Mouse (Mus musculus) thymus, postnatal 36 days (tissue): Measurements from ENCODE around the gene 4930507D05Rik.
"Not testable (repeated sequence)": the region's sequence is repeated elsewhere in the genome, so short reads cannot be mapped to it uniquely, and the experiment has no call there.

Experiments
- DNase-seq, 2 experiments: peaks; one replicate each; pipeline ENCODE4 v3.0.0; 2022; ENCODE audit warnings: mixed read lengths in 2 of 2

Gene 4930507D05Rik

DNA sequence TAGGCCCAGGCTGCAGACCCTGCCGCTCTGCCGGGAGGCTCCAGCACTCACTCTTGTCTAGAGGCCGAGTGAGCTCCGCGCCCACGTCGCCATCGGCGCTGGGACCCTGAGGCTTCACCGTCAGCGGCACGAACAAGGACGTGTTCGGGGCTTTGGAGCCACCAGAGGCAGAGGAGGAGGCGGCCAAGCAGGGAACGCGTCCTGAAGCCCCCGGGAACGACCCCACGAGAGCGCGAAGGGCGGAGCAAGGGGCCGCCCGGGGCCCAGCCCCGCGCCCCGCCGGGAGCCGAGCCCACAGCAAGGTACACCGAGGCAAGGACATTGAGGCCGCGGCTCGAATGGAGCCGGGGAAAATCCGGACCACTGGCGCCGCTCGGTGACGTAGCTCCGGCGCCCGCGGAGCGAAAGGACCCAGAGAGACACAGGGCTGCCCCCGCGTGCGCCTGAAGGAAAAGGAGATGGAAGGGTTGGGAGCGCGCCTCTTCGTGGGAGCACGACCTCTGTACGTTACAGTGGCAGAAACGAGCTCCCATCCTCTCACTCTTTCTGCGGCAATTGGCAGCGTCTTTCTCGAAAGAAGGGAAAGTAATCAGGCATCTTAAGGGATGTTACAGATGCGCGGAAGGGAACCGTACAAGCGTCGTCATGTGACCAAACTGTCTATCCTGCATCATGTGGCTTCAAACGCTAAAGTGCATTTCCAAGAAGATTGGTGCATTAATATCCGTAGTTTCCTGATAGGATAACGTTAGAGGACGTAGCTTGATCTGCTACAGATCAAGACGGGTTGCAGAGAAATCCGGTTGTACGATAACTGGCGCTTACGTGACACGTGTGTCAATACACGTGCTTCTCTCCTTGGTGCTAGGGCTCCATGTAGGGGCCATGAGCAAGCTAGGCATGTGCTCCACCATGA lies at the start of gene 4930507D05Rik, which contains the start of gene Supv3l1:
Gene 4930507D05Rik (plus strand): TSS at position 126 of the 916 bp plus-strand sequence.
Gene Supv3l1 (minus strand): TSS at position 375 of the 916 bp plus-strand sequence.
- peak; percentile 86 to 90 for DNase-seq

DNA sequence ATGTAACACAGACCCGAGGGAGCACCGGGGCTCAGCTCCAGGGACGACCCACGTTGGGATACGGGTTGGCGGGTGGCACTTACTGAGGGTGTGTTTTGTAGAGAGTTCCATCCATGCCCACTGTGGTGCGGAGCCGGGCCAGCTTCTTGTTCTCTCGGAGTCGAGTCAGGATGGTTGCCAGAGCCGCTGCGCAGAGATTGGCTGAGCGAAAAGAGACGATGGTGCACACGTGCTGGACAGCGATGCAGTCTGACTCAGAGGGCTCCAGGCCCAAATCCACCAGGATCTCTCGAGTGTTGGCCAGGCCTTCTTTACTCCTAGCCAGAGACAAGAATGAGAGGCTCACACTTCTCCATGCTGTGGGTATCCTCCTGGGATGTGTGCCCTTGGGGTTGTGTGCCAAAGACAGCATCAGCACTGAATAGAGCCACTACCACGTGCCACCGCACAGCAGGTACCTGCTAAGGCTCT lies 47.6 kb upstream of the 4930507D05Rik start:
- DNase-seq: no peak

DNA sequence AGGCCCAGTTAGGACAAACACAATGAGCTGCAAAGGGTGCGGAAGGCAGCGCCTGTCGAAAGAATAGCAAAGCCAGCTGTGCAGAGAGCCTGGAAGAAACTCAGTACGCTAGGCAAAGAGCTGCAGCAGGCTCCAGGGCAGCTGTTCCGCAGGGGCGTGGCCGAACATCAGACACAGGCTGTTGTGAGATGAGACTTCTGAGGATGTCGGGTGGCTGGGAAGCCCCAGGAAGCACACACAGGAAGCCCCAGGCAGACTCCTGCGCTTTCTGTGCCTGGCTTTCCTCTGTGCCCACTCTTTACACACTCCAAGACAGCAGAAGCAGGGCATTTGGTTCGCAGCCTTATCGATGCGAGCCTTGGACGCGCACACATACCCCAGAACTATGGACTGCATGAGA lies 44.4 kb upstream of the 4930507D05Rik start:
- peak; percentile 56 to 76 for DNase-seq

DNA sequence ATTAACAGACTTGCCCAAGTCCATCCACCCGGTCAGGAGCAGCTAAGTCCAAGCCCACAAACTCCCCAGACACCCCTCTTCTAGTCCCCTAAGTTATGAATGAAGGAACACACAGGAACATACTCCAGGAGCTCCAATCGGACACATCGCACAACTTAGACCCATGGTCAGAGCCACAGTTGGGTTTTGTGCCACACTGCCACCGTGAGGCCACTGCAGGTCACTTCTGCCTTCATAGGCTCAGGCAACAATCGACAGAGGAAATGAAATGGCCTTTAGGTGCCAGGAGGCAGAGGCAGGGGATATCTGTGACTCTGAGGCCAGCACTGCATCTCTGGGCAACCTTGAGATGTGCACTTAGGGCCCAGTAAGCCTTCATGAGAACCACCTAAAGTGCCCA lies 38.3 kb upstream of the 4930507D05Rik start:
- DNase-seq: peak; percentile 58 to 60

DNA sequence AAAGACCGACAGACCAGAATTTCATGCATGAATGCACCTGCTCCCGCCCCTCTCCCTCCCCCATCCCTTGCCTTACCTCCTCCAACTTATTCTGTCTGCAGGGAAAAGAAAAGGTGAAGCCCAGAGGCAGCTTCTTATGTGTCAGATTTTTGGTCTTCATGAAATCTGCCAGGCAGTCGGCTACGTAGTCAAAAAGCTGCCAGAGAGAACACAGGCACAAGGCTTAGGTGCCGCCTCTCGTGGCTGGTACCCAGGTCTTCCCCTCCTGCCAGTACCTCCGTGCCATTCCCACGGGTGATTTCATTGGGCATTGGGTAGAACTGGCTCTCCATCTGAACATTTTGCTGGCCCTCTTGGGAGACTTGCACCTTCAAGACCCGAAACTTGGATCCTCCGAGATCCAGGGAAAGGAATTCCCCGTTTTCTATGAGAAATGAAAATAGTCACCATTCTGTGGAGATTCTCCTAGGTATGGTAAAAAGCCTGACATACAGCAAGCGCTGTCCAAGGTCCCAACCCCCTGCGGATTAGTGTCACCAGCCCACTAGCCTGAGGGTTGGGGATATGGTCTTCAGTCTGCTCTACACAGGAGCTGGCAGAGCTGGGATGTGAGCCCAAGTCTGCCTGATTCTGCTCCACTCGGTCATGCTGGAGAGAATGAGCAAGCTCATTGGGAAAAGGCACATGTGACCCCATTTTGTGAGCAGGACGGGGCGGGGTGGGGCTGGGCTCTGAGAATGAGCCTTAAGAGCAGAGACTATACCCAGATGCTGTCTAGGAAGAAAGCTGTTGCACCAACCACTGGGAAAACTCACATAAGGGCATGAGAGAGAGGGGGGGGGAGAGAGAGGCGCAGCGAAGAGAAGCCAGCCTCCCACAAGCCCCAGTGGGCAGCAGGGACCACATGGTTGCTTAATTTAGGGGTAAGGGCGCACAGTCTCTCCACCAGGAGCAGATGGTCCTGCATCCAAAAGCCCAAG lies 37.6 kb upstream of the 4930507D05Rik start:
- DNase-seq: no peak

DNA sequence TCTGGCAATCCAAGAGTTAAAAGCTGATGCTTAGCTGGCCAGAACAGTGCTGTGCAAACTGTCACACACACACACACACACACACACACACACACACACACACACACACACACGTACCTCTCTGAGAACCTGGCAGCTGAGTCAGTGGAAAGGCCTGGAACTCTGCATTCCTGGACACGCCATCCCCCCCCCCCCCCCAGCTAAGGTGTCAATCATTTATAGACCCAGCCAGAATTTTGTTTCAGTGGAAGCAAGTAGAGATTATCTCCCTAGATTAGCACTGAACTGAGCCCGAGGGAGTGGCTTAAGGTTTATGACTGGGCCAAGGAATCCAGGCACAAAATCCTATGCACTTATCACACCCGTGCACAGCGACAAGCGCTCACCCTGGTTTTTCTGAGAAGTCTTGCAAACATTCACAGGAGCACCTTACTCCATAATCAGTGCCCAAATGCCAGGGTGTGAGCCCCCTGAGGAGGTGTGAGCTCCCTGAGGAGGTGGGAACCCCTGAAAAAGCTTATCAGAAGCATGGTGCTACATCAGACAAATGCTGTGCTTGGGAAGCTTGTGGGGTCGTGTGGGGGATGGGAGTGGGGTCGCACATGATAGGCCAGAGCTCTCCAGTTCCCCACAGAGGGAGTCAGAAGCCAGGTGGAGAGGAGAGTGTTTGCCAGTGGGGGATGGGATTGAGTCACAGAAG lies 36.2 kb upstream of the 4930507D05Rik start:
- no peak for DNase-seq

DNA sequence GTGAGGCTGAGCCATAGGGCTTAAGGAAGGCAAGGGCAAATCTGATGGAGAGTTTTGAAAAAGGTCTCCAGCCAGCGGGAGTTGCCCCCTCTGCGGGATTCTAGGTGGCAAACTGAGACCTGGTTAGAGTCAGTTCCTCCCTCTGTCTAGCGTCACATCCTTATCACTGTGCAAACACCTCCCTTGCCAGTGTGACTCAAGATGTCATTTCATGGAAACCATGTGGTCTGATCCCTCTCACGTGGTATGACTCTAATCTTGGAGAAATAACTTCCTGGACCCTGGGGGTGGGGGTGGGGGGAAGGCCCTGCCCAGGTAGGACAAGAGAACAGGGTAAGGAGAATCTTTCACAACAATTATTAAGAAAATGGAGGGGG lies 35.7 kb upstream of the 4930507D05Rik start:
- no peak for DNase-seq

DNA sequence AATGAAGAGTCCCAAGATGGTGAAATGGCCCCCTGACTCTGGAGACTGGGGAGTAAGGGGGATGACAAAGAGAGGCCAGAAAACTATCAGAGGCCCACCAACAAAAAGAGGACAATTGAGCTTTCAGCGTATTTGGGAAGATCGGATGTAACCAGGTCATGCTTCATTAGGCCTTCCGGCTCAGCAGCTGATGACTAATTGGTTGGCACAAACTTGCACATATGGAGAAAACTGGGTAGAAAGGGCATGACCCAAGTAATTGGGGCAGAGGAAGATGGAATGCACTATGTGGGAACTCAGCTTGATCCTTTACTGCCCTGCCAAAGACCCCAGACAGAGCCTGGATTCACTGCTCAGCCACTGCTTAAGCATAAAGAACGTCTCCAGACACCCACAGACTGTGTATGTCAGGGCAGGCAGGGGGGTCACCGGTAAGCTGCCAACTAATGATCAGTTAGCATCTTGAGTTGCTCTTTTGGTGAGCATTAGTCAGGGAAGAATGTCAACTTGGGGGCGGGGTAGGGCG lies 30.4 kb upstream of the 4930507D05Rik start:
- DNase-seq: no peak

DNA sequence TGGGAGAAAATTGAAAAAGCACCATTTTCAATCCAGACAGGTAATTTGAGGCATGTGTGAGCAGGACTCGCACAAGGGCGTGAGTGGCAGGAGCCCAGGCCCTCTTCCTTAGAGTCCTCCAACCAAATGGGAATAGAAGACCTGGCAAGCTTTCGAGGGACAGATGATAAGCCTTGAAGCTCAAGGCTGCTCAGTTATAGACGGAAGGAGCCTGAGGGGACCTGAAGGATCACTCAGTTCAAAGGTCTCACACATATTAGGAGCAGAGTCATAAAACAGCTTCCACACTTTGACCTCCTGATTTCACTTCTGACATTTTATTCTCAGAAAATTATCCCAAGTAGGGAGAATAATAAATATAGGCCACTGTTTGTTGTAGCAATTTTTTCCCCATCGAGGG lies 29.9 kb upstream of the 4930507D05Rik start:
- no peak for DNase-seq

DNA sequence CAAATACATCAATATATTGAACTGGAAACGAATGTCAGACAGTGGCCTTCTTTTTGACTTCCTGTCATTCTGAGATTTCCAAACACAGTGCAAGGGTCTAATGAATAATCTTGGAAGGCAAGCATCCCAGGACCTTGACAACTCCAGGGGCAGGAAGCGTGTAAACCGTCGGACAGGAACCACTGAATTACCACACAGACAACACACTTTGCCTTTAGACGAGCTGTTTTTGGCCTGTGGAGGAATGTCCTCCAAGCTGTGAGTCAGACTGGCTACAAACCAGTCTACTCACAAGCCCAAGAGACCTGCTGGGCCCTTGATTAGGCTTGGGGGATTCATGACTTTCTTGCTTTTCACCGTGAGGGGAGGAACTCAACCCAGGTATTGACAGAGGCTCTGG lies 28.9 kb upstream of the 4930507D05Rik start:
- DNase-seq: no peak

DNA sequence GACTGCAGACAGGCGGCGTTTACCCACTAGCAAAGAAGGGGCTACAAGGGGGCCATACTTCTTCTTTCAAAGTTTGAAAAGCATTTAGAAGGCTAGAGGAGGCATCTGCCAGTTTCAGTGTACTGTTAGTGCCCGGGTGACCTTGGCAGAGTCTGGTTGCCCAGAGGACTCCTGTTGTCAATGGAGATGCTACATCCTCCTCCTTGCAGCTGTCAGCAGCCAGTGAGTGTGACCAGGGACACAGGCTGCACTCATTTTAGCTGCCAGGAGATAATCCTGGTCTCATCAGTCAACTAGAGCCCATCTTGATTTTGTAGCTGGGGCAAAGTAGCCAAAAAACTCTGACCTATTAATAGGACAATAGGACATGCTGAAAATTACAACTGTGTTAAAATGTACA lies 28.2 kb upstream of the 4930507D05Rik start:
- no peak for DNase-seq

DNA sequence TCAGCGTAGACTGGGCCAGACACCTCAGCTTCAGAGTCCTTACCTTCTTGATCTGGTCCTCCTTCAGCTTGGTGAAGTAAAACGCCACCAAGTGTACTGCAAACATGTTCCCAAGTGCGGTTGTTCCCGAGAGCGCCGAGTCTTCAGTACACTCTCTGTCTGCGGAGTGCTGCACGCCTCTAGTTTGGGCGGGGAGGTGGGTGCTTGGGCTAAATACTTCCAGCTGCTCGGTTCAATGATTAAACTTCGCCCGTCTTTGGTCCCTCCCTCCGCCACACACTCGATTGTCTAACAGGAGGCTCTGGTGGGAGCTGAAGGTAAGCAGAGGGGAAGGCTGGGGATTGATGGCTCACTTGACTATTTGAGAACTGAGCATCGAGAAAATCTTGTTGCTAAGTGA lies 27.0 kb upstream of the 4930507D05Rik start, which contains the start of gene Hkdc1:
Gene Hkdc1 (minus strand): TSS at position 237 of the 400 bp plus-strand sequence.
- DNase-seq: no peak

DNA sequence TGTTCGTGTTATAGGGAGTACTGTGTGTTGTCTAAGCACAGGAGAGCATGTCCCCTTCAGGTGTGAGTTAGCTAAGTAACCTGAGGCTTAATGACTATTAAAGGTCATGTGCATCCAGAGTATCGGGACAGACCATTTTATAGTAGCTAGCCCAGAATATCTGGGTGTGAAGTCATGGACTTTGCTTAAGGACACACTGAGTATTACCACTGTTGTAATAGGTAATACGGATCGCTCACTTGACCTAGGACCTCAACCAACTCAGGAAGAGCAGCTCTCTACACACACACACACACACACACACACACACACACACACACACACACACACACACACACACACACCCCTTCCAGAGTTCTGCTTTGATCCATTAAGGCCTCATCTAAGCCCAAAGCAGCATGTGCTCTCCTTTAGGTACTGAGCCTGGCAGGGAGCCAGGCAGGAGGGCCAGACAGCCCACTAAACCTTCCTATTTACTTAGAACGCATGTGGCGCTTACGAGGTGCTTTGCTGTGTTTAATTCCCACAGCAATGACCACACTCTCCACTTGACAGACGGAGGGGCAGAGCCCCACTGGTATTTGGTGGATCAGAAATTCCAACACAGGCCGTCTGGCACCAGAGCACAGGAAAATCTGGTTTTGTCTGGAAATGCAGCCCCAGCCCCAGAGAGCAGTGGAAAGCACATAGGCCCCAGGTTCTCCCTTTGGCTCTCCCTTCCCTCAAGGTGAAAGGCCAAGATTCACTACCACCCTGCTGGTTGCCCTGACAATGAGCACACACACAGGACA lies 24.0 kb upstream of the 4930507D05Rik start:
- no peak for DNase-seq

DNA sequence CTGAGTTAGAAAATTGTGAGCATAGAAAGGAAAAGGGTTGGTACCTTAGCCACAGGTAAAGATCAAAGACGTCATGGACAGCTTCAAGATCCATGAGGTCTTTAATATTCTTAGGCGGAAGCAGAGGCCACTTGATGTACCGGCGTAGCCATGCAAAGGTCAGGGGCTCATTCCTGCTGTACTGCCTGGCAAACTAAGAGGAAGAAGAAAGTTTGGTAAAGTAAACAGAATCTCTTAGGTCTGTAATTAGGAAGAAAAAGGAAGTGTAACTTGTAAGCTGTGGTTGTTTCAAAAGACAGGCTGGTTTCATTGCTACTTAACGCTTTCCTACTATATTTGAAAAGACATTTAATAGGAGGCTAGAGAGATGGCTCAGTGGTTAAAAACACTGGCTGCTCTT lies 18.9 kb upstream of the 4930507D05Rik start:
- no peak for DNase-seq

DNA sequence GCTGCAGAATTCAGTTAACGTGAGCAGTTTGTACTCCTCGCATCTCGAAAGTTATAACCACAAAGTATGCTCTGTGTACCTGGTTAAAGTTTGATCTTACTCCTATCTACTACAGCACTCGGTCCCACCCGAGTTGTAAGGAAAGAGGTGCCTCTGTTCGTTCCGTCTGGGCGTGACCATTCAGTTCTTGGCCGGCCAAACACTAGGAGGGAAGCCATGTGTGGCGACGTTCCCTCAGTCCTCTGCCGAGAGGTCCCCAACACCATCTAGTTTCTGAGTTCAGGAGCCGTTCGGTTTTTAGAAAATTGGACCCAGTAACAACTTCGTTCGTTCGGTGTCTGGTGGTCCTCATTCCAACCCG lies 971 bp downstream of the 4930507D05Rik start:
- DNase-seq: peak in 1 of 2 experiments; percentile 13

DNA sequence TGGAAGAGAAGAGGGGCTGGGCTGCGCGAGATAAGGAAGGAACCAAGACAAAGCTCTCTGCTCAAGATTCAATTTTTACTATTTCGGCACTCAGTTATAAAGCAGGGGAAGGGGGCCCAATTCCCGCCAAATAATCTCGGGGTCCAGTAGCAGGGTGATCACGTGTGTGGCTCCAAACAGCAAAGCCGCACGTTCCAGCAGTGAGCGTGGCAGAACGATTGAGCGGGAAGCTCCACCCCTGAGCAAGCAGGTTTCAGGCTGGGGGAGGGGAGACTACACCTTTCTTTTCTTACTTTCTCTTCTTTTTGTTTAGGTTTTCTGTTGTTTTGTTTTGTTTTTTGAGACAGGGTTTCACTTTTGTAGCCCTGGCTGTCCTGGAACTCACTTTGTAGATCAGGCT lies 2.7 kb downstream of the 4930507D05Rik start:
- DNase-seq: not testable (repeated sequence)

DNA sequence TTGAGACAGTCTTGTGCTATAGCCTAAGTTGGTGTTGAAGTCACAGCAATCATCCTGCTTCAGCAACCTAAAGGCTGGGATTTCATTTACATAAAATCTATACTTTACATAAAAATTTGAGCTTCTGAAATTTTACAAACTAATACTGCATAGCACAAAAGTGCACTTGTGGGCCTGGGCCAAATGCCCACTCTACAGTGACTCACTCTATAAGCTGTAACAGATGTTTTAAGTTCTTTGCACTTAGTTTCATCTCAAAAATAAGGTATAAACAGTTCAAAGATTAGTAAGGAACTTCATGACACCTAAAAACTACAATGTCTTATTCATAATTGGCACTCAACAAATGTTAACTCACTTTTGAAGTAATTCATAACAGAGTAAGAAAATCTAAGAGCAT lies 12.0 kb downstream of the 4930507D05Rik start:
- no peak for DNase-seq

DNA sequence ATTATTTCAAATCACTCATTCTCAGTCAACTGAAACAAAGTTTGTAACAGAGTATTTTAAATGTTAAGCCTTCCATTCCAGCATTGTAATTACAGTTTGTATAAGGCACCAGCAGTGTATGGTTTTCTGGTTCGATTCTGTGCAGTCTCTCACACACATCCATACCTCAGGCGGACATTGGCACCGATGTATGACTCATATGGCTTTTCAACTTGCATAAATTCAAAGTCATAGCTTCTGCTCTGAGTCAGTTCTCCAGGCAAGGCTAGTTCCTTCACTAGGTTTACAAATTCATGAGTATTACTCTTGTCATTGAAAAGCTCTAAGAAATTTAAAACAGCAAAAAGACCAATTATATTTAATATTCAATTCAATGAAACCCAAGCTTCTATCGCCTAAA lies 20.4 kb downstream of the 4930507D05Rik start:
- DNase-seq: no peak

DNA sequence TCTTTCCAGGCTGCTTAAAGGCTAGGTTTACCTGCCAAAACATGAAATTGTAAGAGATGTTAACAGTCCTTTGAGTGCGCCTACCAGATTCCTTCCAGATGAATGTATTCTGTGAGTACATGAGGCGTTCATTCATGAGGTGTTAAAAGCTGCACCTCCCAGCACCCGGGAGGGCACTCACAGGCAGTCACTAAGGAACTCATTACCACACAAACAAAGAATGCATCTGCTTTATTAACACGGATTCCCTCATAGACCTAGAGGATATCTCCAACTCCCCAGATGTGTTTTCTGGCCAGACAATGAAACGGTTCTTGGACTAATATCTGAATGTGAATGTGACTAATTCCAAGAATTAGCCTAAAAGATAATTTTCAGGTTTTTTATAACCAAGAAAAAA lies 21.8 kb downstream of the 4930507D05Rik start:
- DNase-seq: no peak

DNA sequence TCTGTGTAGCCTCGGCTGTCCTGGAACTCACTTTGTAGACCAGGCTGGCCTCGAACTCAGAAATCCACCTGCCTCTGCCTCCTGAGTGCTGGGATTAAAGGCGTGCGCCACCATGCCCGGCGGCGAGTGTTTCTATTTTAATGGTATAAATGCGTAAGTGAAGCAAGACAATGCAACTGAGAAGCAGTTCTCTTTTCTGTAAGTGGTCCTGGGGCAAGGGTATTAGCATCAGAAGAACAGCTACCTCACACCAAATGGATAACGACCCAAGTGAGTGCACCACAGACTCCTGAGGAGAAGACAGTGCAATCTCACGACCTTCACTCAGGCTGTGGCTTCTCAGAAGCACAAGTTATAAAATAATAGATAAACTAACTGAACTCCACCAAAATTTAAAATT lies 25.7 kb downstream of the 4930507D05Rik start:
- DNase-seq: no peak

DNA sequence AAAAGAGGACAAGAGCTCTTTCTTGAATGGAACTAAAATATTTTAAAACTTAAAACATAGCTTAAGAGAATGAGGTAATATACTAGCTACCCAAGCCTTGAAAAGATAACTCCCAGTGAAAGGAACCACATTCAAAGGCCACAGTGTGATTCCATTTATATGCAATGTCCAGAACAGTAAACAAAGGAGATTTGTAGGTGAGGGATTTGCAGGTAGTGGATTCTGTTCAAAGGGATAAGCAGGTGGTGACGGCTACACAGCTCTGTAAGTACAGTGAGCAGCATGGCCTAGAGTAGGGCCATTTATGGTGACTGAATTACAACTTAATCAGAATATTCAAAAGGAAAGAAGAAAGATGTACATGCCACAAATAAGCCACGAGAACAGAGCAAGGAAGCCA lies 27.7 kb downstream of the 4930507D05Rik start:
- DNase-seq: no peak
